Mouse (Mus musculus) embryonic fibroblast, embryonic 13.5 days (primary cell): ENCODE measurements around the gene Med26. TPM values are rescaled to one million over a fixed set of nuclear protein-coding genes. Genes with fewer than 3 reads are reported as not detected.

Experiments used
- H3K27ac ChIP-seq: 2 replicates; pipeline ENCODE4 v1.5.1; 2012; ENCODE audit warnings: low read length, control low read depth, inconsistent platforms; ENCODE audit not compliant: insufficient read depth
- H3K4me1 ChIP-seq: 2 replicates; pipeline ENCODE4 v1.6.1; 2011; ENCODE audit warnings: low read length; ENCODE audit not compliant: control insufficient read depth, insufficient read depth
- H3K4me3 ChIP-seq: 2 replicates; pipeline ENCODE4 v1.5.1; 2011; ENCODE audit warnings: mild to moderate bottlenecking, control low read depth, low read length; ENCODE audit not compliant: insufficient read depth
- CTCF ChIP-seq: IDR thresholded peaks from 2 replicates; pipeline ENCODE4 v1.5.1; 2011; ENCODE audit warnings: mild to moderate bottlenecking, control low read depth, low read length, moderate library complexity, borderline replicate concordance; ENCODE audit not compliant: insufficient read depth
- POLR2A ChIP-seq: IDR thresholded peaks from 2 replicates; pipeline ENCODE4 v1.6.1; 2011; ENCODE audit warnings: low read depth, mild to moderate bottlenecking, control low read depth, low read length, moderate library complexity
- polyA plus RNA-seq: library from polyadenylated mRNA; stranded (reverse); fragments of >200 nt; gene quantifications from 2 replicates; pipeline ENCODE4 v1.2.4, GENCODE M21; 2011; ENCODE audit warnings: low read depth; ENCODE audit not compliant: missing spikeins, insufficient read length

Gene Med26
- polyA plus RNA-seq: 6.4 and 7.5 TPM in 2 replicates

GRCm38 (mm10) chr8:72547802-72548643, at the start of gene Med26:
TSS of gene Med26 (minus strand) at chr8:72548270.
- Histone ChIP-seq H3K27ac (peak within 1 kb of the TSS; percentile 59), H3K4me3 (peak within 1 kb of the TSS; percentile 99), H3K4me1 (no peaks in the 10 kb centered on the region)
- TF ChIP-seq POLR2A (peak; percentile 66), CTCF (no peak)

DNA sequence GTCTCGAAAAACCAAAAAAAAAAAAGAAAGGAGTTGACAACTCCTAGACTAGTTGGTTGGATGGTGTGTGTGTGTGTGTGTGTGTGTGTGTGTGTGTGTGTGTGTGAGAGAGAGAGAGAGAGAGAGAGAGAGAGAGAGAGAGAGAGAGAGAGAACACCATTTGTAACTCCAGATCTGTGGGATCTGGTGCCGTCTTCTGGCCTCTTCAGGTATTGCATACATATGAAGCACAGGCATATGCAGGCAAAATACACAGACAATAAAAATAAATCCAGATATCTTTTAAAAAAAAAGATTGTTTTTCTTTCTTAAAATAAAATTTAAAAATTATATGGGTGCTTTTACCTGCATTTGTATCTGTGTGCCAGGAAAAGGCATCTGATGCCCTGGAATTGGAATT, 42.1 kb upstream of the Med26 start:
- no peak for TF ChIP-seq POLR2A
- no peak for TF ChIP-seq CTCF
- H3K4me3 ChIP-seq: no peak overlapping the region
- H3K4me1 ChIP-seq: no peaks in the 10 kb centered on the region
- no peak overlapping the region for H3K27ac ChIP-seq

- H3K4me1 ChIP-seq: no peaks in the 10 kb centered on the region
- H3K4me3 ChIP-seq: no peak overlapping the region
- H3K27ac ChIP-seq: no peak overlapping the region
- no peak for TF ChIP-seq POLR2A
- no peak for TF ChIP-seq CTCF
These were observed 41.2 kb upstream of the Med26 start for GRCm38 (mm10) chr8:72589286-72589685.

DNA sequence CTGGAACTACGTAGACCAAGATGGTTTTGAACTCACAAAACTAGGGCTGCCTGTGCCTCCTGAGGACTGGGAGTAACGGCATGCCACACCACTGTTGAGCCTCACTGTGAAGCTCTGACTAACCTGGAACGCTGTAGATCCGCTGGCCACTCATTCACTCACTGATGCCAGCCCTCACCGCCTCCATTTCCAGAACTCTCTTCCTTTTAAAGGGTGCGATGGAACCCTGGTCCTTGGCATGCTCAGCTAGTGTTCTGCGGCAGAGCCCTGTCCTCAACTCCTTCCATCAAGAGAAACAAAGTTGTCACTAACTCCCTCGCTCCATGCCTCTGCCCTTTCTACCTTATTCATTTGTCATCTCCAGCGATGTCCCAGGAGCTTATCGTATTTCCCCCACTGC, 40.8 kb upstream of the Med26 start:
- TF ChIP-seq POLR2A (no peak), CTCF (no peak)
- H3K4me1 ChIP-seq: no peaks in the 10 kb centered on the region

DNA sequence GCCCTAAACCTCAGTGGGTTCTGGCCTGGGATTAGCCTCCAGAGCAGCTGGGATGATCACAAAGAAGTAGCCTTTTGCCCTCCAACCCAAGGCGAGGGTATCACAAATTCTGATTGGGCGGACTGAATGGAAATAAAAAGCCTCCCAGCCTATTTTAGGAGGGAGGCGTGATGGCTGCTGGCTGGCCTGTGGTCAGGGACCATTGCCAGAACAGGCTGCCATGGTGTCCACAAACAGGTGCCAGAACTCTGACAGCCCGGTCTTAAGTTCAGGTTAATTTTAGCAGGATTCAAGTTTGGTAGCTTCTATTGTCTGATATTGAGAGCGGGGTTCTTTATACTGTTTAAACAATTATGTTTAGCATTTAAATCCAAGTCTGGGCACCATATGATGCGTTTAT, 39.7 kb upstream of the Med26 start:
- no peaks in the 10 kb centered on the region for H3K4me1 ChIP-seq
- no peak overlapping the region for H3K4me3 ChIP-seq
- H3K27ac ChIP-seq: no peak overlapping the region
- no peak for TF ChIP-seq CTCF
- TF ChIP-seq POLR2A: no peak

More for the DNA sequence above, 40.8 kb upstream of the Med26 start:
- H3K27ac ChIP-seq: no peak overlapping the region
- no peak overlapping the region for H3K4me3 ChIP-seq

- no peak overlapping the region for H3K4me3 ChIP-seq
- H3K4me1 ChIP-seq: no peaks in the 10 kb centered on the region
- no peak overlapping the region for H3K27ac ChIP-seq
- TF ChIP-seq POLR2A (no peak), CTCF (no peak)
These were observed 36.3 kb upstream of the Med26 start for GRCm38 (mm10) chr8:72584390-72584789.

- TF ChIP-seq POLR2A (no peak), CTCF (no peak)
These were observed 35.1 kb upstream of the Med26 start for GRCm38 (mm10) chr8:72583056-72583771.

GRCm38 (mm10) chr8:72579374-72579773, 31.3 kb upstream of the Med26 start:
- Histone ChIP-seq H3K4me1 (no peaks in the 10 kb centered on the region), H3K4me3 (no peak overlapping the region), H3K27ac (no peak overlapping the region)
- TF ChIP-seq CTCF (no peak), POLR2A (no peak)

More at GRCm38 (mm10) chr8:72583056-72583771, 35.1 kb upstream of the Med26 start:
- no peak overlapping the region for H3K4me3 ChIP-seq
- no peak overlapping the region for H3K27ac ChIP-seq
- no peaks in the 10 kb centered on the region for H3K4me1 ChIP-seq

DNA sequence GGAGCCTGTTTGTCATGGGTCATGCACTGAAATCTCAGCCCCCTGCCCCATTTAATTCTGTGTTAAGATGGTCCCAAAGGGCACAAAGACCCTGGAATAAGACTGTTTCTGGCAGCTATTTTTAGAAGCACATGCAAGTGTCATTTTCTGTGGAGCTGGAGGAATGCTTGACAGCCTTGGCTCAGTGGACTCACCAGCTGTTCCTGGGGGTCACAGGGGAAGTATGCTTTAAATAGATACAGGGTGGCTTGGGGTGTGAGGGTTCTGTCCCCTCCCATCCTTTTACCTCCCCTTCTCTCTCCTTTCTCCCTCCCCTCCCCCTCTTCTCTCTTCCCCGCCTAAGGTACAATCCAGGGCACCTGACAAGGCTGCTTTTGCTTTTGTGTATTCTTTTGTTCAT, 29.9 kb upstream of the Med26 start:
- H3K4me1 ChIP-seq: no peaks in the 10 kb centered on the region
- no peak overlapping the region for H3K27ac ChIP-seq
- no peak overlapping the region for H3K4me3 ChIP-seq
- TF ChIP-seq POLR2A (no peak), CTCF (no peak)

- no peaks in the 10 kb centered on the region for H3K4me1 ChIP-seq
- H3K4me3 ChIP-seq: no peak overlapping the region
- TF ChIP-seq POLR2A (no peak), CTCF (no peak)
- H3K27ac ChIP-seq: no peak overlapping the region
These were observed 29.2 kb upstream of the Med26 start for GRCm38 (mm10) chr8:72577266-72577665.
